Mouse (Mus musculus): ENCODE results near the gene Zc3h18.

DNA sequence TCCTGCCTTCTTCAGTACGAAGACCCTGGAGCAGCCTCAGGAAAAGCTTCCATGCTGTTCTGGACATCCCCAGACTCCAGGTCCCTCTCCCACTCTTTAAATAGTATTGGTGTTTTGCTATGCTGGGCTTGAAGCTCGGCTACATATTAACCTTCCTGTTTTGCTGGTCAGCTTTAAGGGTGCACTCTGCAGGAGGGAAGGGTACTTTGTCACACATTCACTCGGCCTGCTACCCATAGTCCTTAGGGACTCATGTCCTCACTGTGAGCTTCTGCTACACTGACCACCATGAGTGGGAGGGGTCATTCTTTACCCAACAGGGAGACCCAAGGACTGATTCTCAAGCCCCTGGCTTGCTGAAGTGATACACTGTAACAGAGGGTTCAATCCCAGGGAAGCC is 54.2 kb downstream of the Zc3h18 start:
- TF ChIP-seq EP300 (IDR thresholded peaks at IDR 0.05) = no peak
- TF ChIP-seq CTCF (IDR thresholded peaks at IDR 0.05) = no peak
